Mouse (Mus musculus): ENCODE results near the gene Tnfrsf19. TPM values are rescaled to one million over a fixed set of nuclear protein-coding genes. Genes with fewer than 3 reads are reported as not detected.

Tnfrsf19 gene
- total RNA-seq, 4 experiments from 2014 or later = 43.0 to 81.1 (median 59.0) TPM

- no peak for DNase-seq
These were observed 26.4 kb downstream of the Tnfrsf19 start for GRCm38 (mm10) chr14:61019880-61020279.

- DNase-seq = no peak
These were observed 31.7 kb downstream of the Tnfrsf19 start for GRCm38 (mm10) chr14:61014544-61014943.

- peak; percentile 87 for DNase-seq
These were observed 33.8 kb downstream of the Tnfrsf19 start for GRCm38 (mm10) chr14:61012397-61012931.

- DNase-seq = no peak
These were observed 34.6 kb downstream of the Tnfrsf19 start for GRCm38 (mm10) chr14:61011621-61012174.

GRCm38 (mm10) chr14:61005127-61005837, 41.0 kb downstream of the Tnfrsf19 start:
- DNase-seq = no peak

GRCm38 (mm10) chr14:61003676-61004075, 42.6 kb downstream of the Tnfrsf19 start:
- DNase-seq = no peak

GRCm38 (mm10) chr14:61000072-61000471, 46.2 kb downstream of the Tnfrsf19 start:
- no peak for DNase-seq

GRCm38 (mm10) chr14:60996556-60996955, 49.7 kb downstream of the Tnfrsf19 start:
- DNase-seq = no peak

GRCm38 (mm10) chr14:60993506-60993905, 52.8 kb downstream of the Tnfrsf19 start:
- DNase-seq = peak; percentile 46

GRCm38 (mm10) chr14:60993092-60993491, 53.2 kb downstream of the Tnfrsf19 start:
- peak; percentile 26 for DNase-seq

- no peak for DNase-seq
These were observed 54.1 kb downstream of the Tnfrsf19 start for GRCm38 (mm10) chr14:60992144-60992543.

GRCm38 (mm10) chr14:60988228-60988627, 58.1 kb downstream of the Tnfrsf19 start:
- no peak for DNase-seq

- DNase-seq = no peak
These were observed 59.4 kb downstream of the Tnfrsf19 start for GRCm38 (mm10) chr14:60986926-60987325.

GRCm38 (mm10) chr14:60985077-60985476, 61.2 kb downstream of the Tnfrsf19 start:
- no peak for DNase-seq

GRCm38 (mm10) chr14:60984266-60984665, 62.0 kb downstream of the Tnfrsf19 start:
- no peak for DNase-seq

- no peak for DNase-seq
These were observed 64.2 kb downstream of the Tnfrsf19 start for GRCm38 (mm10) chr14:60982126-60982525.

- no peak for DNase-seq
These were observed 65.9 kb downstream of the Tnfrsf19 start for GRCm38 (mm10) chr14:60980244-60980887.

GRCm38 (mm10) chr14:60978129-60978528, 68.2 kb downstream of the Tnfrsf19 start:
- DNase-seq = no peak

- DNase-seq = peak; percentile 32
These were observed 70.1 kb downstream of the Tnfrsf19 start for GRCm38 (mm10) chr14:60976231-60976630.

- peak; percentile 78 for DNase-seq
These were observed 70.6 kb downstream of the Tnfrsf19 start for GRCm38 (mm10) chr14:60975736-60976135.

- no peak for DNase-seq
These were observed 75.3 kb downstream of the Tnfrsf19 start for GRCm38 (mm10) chr14:60970961-60971360.

GRCm38 (mm10) chr14:60966061-60966460, 80.2 kb downstream of the Tnfrsf19 start:
- no peak for DNase-seq

GRCm38 (mm10) chr14:60964016-60964810, 82.1 kb downstream of the Tnfrsf19 start:
- no peak for DNase-seq

Data from adrenal gland, adult 8-10 months (tissue).